Mouse (Mus musculus) liver, embryonic 14.5 days (tissue): ENCODE measurements around the gene Frmd4a. TPM values are rescaled to one million over a fixed set of nuclear protein-coding genes. Genes with fewer than 3 reads are reported as not detected.

Source experiments
- ATAC-seq: fragments of 200-750 bp; cut with Nextera tagmentation; 2 replicates; pipeline ENCODE4 v1.8.0; 2017; ENCODE audit warnings: moderate number of reproducible peaks, mild to moderate bottlenecking, moderate library complexity; ENCODE audit not compliant: insufficient read depth
- DNase-seq, 3 experiments: peaks; one replicate each; pipeline ENCODE4 v3.0.0-alpha.2; 2012 to 2013; ENCODE audit warnings: low read depth in 3 of 3, low spot score in 3 of 3
- H3K27ac ChIP-seq: fragments of 300-500 bp; sonication (generic); 2 replicates; pipeline ENCODE4 v1.5.1; 2014; ENCODE audit warnings: moderate library complexity, mild to moderate bottlenecking, control low read depth, inconsistent platforms
- H3K27me3 ChIP-seq: fragments of 300-500 bp; sonication (generic); 2 replicates; pipeline ENCODE4 v1.6.1; 2014; ENCODE audit warnings: mild to moderate bottlenecking, low read length, moderate library complexity; ENCODE audit not compliant: control insufficient read depth, insufficient read depth
- H3K36me3 ChIP-seq: fragments of 300-500 bp; sonication (generic); replicated peaks from 2 replicates; pipeline ENCODE4 v1.6.1; 2014; ENCODE audit warnings: low read depth; ENCODE audit not compliant: control insufficient read depth, insufficient read depth
- H3K4me1 ChIP-seq, 2 experiments: fragments of 200-500 bp in 1 of 2; fragments of 300-500 bp in 1 of 2; sonication (generic) in 1 of 2; replicated peaks; 2 replicates each; pipeline ENCODE4 v1.6.1; 2012 to 2014; ENCODE audit warnings: antibody characterized with exemption in 1 of 2, inconsistent platforms in 1 of 2, low read length in 1 of 2; ENCODE audit not compliant: control insufficient read depth in 2 of 2, insufficient read depth in 2 of 2
- H3K4me2 ChIP-seq: fragments of 300-500 bp; sonication (generic); 2 replicates; pipeline ENCODE4 v1.6.1; 2014; ENCODE audit warnings: low read depth, mild to moderate bottlenecking, control low read depth, moderate library complexity
- H3K4me3 ChIP-seq, 2 experiments: fragments of 200-500 bp in 1 of 2; fragments of 300-500 bp in 1 of 2; sonication (generic) in 1 of 2; 2 replicates each; pipeline ENCODE4 v1.5.1; 2012 to 2014; ENCODE audit warnings: low read depth in 2 of 2, low read length in 2 of 2, mild to moderate bottlenecking in 2 of 2, control low read depth in 1 of 2, inconsistent platforms in 1 of 2, moderate library complexity in 1 of 2; ENCODE audit not compliant: insufficient read depth in 1 of 2
- H3K9ac ChIP-seq: fragments of 300-500 bp; sonication (generic); replicated peaks from 2 replicates; pipeline ENCODE4 v1.6.1; 2014; ENCODE audit warnings: mild to moderate bottlenecking, control low read depth, moderate library complexity
- H3K9me3 ChIP-seq: fragments of 300-500 bp; sonication (generic); 2 replicates; pipeline ENCODE4 v1.6.1; 2016; ENCODE audit warnings: low read length, mixed read lengths; ENCODE audit not compliant: control insufficient read depth
- CTCF ChIP-seq: IDR thresholded peaks from 2 replicates; pipeline ENCODE4 v1.5.1; 2016; ENCODE audit warnings: antibody characterized with exemption, low read depth, control low read depth
- EP300 ChIP-seq: IDR thresholded peaks from 2 replicates; pipeline ENCODE4 v1.6.1; 2016; ENCODE audit warnings: antibody characterized with exemption, low read depth
- WGBS: fragments of 180-500 bp; shearing (Covaris S2); extraction: QIAGEN DNeasy Blood & Tissue Kit; methylation state at CpG from one replicate; pipeline ENCODE4 v1.1.7; 2014; ENCODE audit not compliant: insufficient replicate concordance; 5-methylcytosine and 5-hydroxymethylcytosine counted together
- polyA plus RNA-seq, 2 experiments: library from polyadenylated mRNA; depleted of rRNA in 1 of 2; stranded (reverse) in 1 of 2; unstranded in 1 of 2; fragments of >200 nt; fragmentation: Nextera tagmentation in 1 of 2; extraction: Ambion mirVana in 1 of 2; gene quantifications; 2 replicates each; pipeline versions ENCODE4 v1.2.1 to v1.2.3; 2012 to 2014

Gene Frmd4a
- polyA plus RNA-seq (2012; rRNA removed) (10.5 and 11.0 TPM in 2 replicates), polyA plus RNA-seq (2014; fragmentation: Nextera tagmentation; extraction: Ambion mirVana) (11.2 and 12.8 TPM in 2 replicates)

DNA sequence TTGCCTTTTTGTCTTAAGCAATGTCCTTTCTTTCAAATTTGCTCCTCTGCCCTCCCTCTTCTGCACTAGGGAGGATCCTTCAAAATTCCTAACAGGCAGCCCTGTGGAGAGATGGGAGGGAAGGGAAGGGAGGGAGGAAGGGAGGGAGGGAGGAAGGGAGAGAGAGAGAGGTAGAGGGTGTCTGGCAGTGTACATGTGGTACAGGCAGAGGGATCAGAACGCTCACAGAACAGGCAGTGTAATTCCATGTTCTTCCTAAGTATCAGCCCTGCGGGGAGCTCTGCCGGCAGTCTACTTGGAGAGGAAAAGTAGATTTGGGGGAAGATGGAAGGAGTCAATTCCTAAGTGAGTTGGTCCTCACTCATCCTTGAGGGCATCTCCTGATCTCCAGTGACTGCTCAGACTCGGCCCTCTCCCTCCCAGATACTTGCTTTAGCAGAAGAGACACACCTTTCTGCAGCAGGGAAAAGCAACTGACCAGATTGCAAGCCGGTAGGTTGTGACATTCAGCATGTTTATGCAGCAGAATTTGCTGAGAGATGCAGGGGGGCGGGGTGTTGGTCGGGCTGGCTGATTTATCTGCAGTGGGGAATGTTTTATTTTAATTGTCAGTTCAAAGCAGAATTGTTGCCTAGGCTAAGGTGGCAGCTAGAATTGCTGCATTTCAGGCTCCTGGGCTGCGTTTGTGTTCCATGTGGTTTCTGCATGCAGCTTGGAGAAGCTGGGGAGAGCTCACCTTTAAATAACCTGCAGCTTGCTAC lies at the start of gene Frmd4a:
Gene Frmd4a, plus strand, starts transcription at position 190 of the 761 bp plus-strand sequence.
- no peak for DNase-seq
- Histone ChIP-seq H3K4me2 (no peak within 1 kb of the TSS), H3K4me3 (no peak within 1 kb of the TSS), H3K9me3 (no peaks in the 10 kb centered on the region), H3K36me3 (no peaks in the 10 kb centered on the region), H3K4me1 (no peaks in the 10 kb centered on the region), H3K27ac (no peak within 1 kb of the TSS), H3K27me3 (no peaks in the 10 kb centered on the region), H3K9ac (no peak within 1 kb of the TSS)
- ATAC-seq = no peak
- no peak for TF ChIP-seq EP300
- TF ChIP-seq CTCF = no peak
- 38% methylated on average over 8 of the region's 8 CpGs for WGBS

DNA sequence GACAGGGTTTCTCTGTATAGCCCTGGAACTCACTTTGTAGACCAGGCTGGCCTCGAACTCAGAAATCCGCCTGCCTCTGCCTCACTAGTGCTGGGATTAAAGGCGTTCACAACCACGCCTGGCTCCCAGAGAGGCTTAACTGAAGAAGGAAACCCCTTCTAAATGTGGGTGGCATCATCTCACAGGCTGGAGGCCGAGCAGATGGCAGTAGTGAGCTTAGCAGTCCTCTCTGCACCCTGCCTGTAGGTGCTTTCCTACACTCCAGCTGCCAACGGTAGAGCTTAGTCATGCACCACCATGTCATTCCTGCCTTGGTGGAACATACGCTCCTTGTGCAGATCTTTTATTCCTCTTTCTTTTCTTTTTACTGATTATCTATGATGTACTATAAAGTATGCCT lies 28.6 kb upstream of the Frmd4a start:
- DNase-seq = no peak
- H3K4me2 ChIP-seq = no peak overlapping the region
- no peak for TF ChIP-seq CTCF
- TF ChIP-seq EP300 = no peak
- no peaks in the 10 kb centered on the region for H3K9me3 ChIP-seq
- H3K36me3 ChIP-seq = no peaks in the 10 kb centered on the region
- ATAC-seq = no peak
- no peaks in the 10 kb centered on the region for H3K4me1 ChIP-seq
- no peak overlapping the region for H3K27ac ChIP-seq
- no peaks in the 10 kb centered on the region for H3K27me3 ChIP-seq
- WGBS = 62% methylated on average over 7 of the region's 7 CpGs
- no peak overlapping the region for H3K9ac ChIP-seq
- H3K4me3 ChIP-seq = no peak overlapping the region

DNA sequence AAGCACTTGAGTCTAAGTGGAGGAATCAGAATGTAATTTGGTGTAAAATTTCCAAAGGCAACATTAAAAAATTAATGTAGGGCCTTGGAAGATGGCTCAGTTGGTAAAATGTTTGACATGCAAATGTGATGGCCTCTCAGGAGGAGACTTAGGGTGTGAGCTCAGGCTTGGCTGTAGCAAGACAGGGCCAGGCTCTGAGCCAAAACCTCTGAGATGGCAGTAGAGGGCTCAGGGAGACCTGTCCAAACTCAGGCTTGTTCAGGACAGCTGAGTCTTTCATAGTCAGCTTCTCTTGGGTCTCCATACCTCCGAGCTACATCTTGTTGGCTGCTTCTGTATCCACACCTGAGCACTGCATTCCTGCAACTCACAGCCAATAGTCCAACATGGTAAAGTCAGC lies 27.1 kb upstream of the Frmd4a start:
- Histone ChIP-seq H3K27ac (no peak overlapping the region), H3K9ac (no peak overlapping the region), H3K27me3 (no peaks in the 10 kb centered on the region), H3K4me1 (no peaks in the 10 kb centered on the region), H3K9me3 (no peaks in the 10 kb centered on the region), H3K36me3 (no peaks in the 10 kb centered on the region), H3K4me2 (no peak overlapping the region), H3K4me3 (no peak overlapping the region)
- no peak for DNase-seq
- no peak for ATAC-seq
- WGBS = 46% methylated on average over 1 of the region's 1 CpGs
- TF ChIP-seq EP300 (no peak), CTCF (no peak)

DNA sequence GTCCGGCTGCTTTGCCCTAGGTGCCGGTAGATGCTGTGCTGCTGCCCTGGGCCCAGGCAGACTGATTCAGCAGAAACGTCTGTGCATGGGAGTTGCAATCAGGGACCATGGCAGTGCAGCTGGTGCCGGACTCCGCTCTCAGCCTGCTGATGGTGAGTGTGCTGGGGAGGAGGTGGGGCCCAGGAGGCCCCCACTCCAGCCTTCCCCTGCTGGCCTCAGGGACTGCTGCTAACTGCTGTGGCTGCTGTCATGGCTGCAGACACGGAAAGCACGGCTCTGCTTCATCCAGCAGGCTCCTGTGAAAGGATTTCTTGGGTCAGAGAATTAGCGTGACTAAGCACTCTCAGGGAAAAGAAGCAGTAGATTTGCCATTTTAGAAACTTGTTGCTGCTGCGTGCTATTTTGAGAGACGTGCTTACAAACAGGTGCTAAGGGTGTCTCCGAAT lies 937 bp downstream of the Frmd4a start:
- 57% methylated on average over 11 of the region's 11 CpGs for WGBS
- Histone ChIP-seq H3K27me3 (no peaks in the 10 kb centered on the region), H3K4me3 (no peak overlapping the region), H3K9me3 (no peaks in the 10 kb centered on the region), H3K36me3 (no peaks in the 10 kb centered on the region), H3K27ac (no peak overlapping the region), H3K4me2 (no peak overlapping the region), H3K4me1 (no peaks in the 10 kb centered on the region), H3K9ac (no peak overlapping the region)
- no peak for DNase-seq
- ATAC-seq = no peak
- TF ChIP-seq CTCF = no peak
- no peak for TF ChIP-seq EP300

DNA sequence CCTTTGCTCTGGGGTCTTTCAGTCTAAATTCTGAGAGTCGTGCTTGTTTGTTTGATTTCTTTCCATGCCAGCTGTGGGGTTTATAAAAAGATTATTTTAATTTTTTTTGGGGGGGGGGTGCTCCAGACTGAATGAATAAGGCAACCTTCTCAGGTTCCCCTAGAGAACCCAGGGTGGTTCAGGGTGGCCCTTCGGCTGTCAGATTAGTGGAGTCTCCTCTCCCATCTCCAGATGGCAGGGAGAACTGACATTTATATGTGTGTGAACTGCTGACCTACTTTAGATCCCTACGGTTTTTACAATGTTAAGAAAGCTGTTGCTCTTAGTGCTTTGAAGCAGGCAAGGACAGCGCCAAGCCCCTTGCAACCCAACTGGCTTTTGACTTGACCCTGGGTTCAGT lies 1.4 kb downstream of the Frmd4a start:
- Histone ChIP-seq H3K9ac (no peak overlapping the region), H3K4me1 (no peaks in the 10 kb centered on the region), H3K9me3 (no peaks in the 10 kb centered on the region), H3K4me2 (no peak overlapping the region), H3K36me3 (no peaks in the 10 kb centered on the region), H3K27ac (no peak overlapping the region), H3K4me3 (no peak overlapping the region), H3K27me3 (no peaks in the 10 kb centered on the region)
- DNase-seq (no peak), ATAC-seq (no peak)
- WGBS = 57% methylated on average over 4 of the region's 4 CpGs
- TF ChIP-seq CTCF = no peak
